Mouse (Mus musculus) liver, embryonic 14.5 days (tissue): Measurements from ENCODE around the gene Metrn.

Experiments used
- CTCF ChIP-seq: IDR thresholded peaks from 2 replicates; pipeline ENCODE4 v1.5.1; 2016; ENCODE audit warnings: antibody characterized with exemption, low read depth, control low read depth
- EP300 ChIP-seq: IDR thresholded peaks from 2 replicates; pipeline ENCODE4 v1.6.1; 2016; ENCODE audit warnings: antibody characterized with exemption, low read depth

GRCm38 (mm10) chr17:25836397-25837075, 39.6 kb upstream of the Metrn start:
- TF ChIP-seq CTCF (no peak), EP300 (no peak)
